Mouse (Mus musculus) lung, adult 2 months (tissue): ENCODE measurements around the gene Lrig2. TPM values are rescaled to one million over a fixed set of nuclear protein-coding genes. Genes with fewer than 3 reads are reported as not detected.

Experiments used
- DNase-seq: peaks from one replicate; pipeline ENCODE4 v3.0.0; 2022
- H3K4me1 ChIP-seq: fragments of 200-500 bp; 2 replicates; pipeline ENCODE4 v1.6.1; 2011; ENCODE audit warnings: low read length; ENCODE audit not compliant: control insufficient read depth, insufficient read depth
- H3K4me3 ChIP-seq: fragments of 200-500 bp; replicated peaks from 2 replicates; pipeline ENCODE3; 2011; ENCODE audit warnings: low read depth, mild to moderate bottlenecking, control low read depth, low read length; ENCODE audit errors: extremely low read depth
- CTCF ChIP-seq: fragments of 200-500 bp; IDR thresholded peaks from 2 replicates; pipeline ENCODE4 v1.5.1; 2011; ENCODE audit warnings: mild to moderate bottlenecking, low read length, control low read depth; ENCODE audit not compliant: insufficient read depth
- POLR2A ChIP-seq: fragments of 200-500 bp; IDR thresholded peaks from 2 replicates; pipeline ENCODE4 v1.6.1; 2011; ENCODE audit warnings: low read depth, mild to moderate bottlenecking, control low read depth, low read length, borderline replicate concordance; ENCODE audit errors: extremely low read depth
- WGBS: fragments of 180-500 bp; shearing (Covaris S2); methylation state at CpG from one replicate; pipeline ENCODE4 v1.1.7; 2018; 5-methylcytosine and 5-hydroxymethylcytosine counted together
- polyA plus RNA-seq: library from polyadenylated mRNA; depleted of rRNA; stranded (reverse); fragments of >200 nt; gene quantifications from 2 replicates; pipeline ENCODE4 v1.2.3, GENCODE M21; 2012

Gene Lrig2
- polyA plus RNA-seq, 1 experiment, result 7.8 TPM

DNA sequence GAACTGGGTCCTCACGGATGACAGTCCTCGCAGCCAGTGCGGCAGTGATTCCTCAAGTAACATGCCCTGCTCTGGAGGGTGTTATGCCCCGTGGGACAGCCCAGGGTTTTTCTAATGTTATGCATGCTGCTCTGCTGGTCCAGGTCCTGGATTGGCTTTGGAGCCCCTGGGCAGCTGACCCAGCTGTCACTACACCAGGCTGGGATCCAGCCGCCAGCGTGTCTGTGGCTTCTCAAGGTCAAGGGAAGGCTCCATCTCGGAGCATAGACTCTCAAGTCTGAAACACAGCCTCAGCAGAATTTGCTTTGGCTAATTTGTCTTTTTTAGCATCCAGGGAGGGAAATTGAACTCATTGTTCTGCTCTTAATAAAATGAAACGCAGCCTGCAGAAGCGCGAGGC, 121.6 kb downstream of the Lrig2 start:
- Histone ChIP-seq H3K4me3 (no peak overlapping the region), H3K4me1 (no peaks in the 10 kb centered on the region)
- TF ChIP-seq CTCF, result no peak
- no peak for TF ChIP-seq POLR2A
- no peak for DNase-seq
- WGBS, result 63% methylated on average over 10 of the region's 10 CpGs

DNA sequence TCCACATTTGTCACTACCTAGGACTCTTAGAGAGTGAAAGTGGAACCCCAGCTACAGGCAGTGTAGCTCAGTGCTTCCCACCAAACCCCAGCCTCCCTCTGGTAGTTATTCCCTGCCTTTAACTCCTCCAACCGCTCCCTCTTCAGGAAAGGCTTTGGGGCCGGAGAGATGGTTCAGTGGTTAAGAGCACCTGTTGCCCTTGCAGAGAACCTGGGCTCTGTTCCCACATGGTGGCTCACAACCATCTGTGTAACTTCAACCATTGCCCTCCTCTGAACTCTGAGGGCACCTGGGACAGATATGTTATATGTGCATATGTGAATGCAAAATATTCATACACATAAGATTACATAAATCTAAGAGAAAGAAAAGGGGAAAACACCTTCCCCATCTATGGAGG, 122.3 kb downstream of the Lrig2 start:
- no peak for DNase-seq
- 85% methylated on average over 2 of the region's 2 CpGs for WGBS
- TF ChIP-seq POLR2A, result no peak
- no peak for TF ChIP-seq CTCF

DNA sequence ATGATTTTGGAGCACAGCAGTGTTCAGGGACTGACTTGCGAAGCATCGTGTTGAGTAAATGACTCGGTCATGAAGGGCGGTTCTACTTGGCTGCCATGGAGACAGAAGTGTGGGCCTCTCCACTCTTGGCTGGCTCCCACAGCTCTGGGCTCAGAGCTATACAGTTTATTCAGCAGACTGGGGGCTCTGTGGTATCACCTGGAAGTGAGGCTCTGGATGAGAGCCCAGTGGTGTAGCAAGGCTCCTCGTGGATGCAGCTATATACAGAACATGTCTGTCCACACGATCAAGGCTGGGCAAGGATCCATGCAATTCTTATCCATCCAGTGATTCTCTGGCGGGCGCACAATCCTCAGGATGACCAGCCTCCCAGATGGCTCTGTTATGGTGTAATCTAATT, 126.1 kb downstream of the Lrig2 start:
- Histone ChIP-seq H3K4me1 (no peaks in the 10 kb centered on the region), H3K4me3 (no peak overlapping the region)
- DNase-seq, result peak; percentile 64
- no peak for TF ChIP-seq CTCF
- no peak for TF ChIP-seq POLR2A
- 54% methylated on average over 8 of the region's 8 CpGs for WGBS

More for the DNA sequence above, 122.3 kb downstream of the Lrig2 start:
- H3K4me3 ChIP-seq, result no peak overlapping the region
- H3K4me1 ChIP-seq, result no peaks in the 10 kb centered on the region

DNA sequence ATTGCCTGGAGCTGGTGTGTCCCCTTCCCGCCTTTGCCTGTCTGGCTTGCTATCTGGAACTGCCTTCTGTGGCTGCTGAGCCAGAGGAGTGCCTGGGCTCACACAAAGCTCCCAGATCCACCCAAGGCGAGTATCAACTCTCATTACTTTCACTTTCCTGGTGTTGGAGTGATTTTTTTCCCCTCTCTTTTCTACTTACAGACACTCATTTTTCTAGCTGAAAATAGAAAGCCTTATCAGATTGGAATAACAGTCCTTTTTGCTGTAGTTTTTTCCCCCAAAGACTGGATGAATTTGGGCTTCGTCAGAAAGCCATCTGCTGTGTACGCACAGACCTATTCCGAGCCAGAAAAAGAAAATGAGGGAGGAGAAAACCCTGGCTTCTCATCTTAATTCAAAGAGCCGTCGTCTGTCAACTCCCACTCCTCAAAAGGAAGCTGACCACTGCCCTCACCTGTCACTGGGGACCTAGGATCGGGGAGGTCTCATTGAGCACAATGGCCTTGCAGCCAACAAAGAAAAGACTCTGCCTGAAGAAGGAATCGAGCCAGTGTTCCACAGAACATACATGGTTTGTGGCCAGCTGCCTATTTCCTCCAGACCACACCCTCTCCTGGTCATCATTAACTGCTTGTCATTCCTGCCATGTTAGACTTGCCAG, 127.9 kb downstream of the Lrig2 start:
- Histone ChIP-seq H3K4me1 (no peaks in the 10 kb centered on the region), H3K4me3 (no peak overlapping the region)
- TF ChIP-seq CTCF, result no peak
- TF ChIP-seq POLR2A, result no peak
- WGBS, result 41% methylated on average over 9 of the region's 9 CpGs
- no peak for DNase-seq

DNA sequence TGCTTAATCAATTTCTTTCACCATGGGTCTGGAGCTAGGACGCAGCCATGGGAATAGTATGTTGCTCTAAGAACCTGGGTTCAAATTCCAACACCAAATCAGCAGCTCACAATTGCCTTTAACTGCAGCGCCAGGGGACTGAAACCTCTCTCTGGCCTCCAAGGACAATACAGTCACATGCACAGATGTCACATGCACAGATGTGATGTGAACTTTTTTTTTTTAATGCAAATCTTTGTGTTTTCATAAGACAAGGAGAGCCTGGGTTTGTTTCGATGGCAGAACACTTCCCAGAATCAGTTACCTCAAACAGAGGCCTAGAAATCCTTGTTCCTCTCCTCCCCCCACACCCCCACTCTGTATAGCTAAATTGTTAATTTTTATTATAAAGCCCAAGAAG, 133.5 kb downstream of the Lrig2 start:
- WGBS, result 94% methylated on average over 3 of the region's 3 CpGs
- no peak for TF ChIP-seq POLR2A
- TF ChIP-seq CTCF, result no peak
- H3K4me3 ChIP-seq, result no peak overlapping the region

DNA sequence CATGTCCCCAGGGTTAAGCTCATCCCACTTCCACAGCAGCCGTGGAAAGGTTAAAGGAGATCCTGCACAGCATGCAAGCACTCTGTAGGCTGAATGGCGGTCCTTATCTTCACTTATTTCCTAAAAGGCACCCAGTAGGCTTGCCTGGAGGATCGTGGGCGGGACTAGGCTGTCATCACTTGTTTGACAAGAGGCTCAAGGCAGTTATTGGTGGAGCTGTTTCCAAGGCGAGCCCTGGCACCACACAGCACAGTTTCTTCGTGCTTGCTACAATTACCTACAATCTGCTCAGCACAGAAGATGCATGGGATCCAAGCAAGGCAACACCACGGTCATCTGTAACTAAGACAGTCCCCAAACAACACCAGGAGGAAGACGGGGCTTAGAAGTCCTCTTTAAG, 137.8 kb downstream of the Lrig2 start:
- WGBS, result 66% methylated on average over 8 of the region's 8 CpGs
- DNase-seq, result no peak
- TF ChIP-seq POLR2A (no peak), CTCF (no peak)
- Histone ChIP-seq H3K4me3 (no peak overlapping the region), H3K4me1 (peaks cover 3% of the 10 kb centered on the region; the same call in 1 of the 2 replicates)

More for the DNA sequence above, 133.5 kb downstream of the Lrig2 start:
- no peak for DNase-seq
- no peaks in the 10 kb centered on the region for H3K4me1 ChIP-seq

DNA sequence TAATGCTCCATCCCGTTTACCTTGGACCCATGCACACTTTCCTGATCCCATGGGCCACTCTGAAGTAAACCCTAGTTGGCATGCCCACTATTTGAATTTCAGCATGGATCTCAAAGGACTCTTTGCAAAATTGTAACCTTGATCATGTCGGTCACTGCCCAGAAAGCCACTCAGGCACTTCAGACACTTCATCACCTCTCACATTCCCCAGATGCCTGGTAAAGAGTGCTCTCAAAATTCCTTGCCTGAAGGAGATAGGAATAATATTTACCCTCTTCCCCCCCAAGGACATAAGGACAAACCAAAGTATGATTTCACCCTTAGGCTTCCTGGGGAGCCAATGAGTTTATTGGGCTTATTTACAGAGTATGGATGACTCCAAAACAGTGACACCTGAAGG, 139.3 kb downstream of the Lrig2 start:
- H3K4me3 ChIP-seq, result no peak overlapping the region
- TF ChIP-seq POLR2A, result no peak
- TF ChIP-seq CTCF, result no peak
- peaks cover 3% of the 10 kb centered on the region; the same call in 1 of the 2 replicates for H3K4me1 ChIP-seq
- DNase-seq, result peak; percentile 58
- WGBS, result 60% methylated on average over 2 of the region's 2 CpGs

DNA sequence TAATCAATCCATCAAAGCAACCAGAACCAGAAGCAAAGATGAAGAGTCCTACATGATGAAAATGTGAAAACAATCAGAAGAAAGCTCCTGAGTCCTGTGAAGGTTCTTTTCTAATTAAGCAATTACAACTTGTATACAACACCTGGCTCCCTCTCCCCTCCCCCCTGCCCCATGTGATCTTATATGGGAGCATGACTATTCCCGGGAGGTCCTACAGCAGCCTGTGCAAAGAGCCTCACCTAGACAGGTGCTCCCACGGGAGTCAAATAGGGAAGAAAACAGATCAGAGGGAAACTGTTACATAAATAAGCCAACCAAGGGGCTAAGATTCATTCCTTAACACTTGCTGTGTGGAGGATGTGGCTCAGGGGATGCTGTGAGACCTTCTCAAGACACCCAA, 143.8 kb downstream of the Lrig2 start:
- TF ChIP-seq POLR2A (no peak), CTCF (no peak)
- no peak for DNase-seq
- Histone ChIP-seq H3K4me3 (no peak overlapping the region), H3K4me1 (peaks cover 3% of the 10 kb centered on the region; the same call in 1 of the 2 replicates)
- 84% methylated on average over 2 of the region's 2 CpGs for WGBS

DNA sequence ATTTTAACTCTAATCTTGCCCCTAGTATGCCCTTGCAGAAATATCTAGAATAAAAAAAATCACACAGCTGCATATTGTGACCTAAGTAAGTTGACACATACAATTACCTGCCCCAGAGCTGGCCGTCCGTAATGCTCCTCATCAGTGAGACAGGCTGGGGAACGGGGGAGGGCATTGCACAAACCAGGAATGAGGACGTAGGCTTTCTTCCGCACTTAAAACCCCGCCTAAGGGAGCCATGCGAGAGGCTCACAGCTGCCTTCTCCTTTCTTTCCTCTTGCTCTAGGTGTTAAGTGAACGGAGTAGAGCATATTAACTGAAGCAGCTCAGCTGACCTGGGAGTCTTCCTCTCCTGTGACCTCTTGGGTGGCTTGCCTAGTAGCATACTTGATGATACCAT, 149.9 kb downstream of the Lrig2 start:
- 81% methylated on average over 8 of the region's 8 CpGs for WGBS
- Histone ChIP-seq H3K4me3 (no peak overlapping the region), H3K4me1 (peaks cover 4% of the 10 kb centered on the region; the same call in 1 of the 2 replicates)
- DNase-seq, result peak; percentile 42
- no peak for TF ChIP-seq POLR2A
- no peak for TF ChIP-seq CTCF

DNA sequence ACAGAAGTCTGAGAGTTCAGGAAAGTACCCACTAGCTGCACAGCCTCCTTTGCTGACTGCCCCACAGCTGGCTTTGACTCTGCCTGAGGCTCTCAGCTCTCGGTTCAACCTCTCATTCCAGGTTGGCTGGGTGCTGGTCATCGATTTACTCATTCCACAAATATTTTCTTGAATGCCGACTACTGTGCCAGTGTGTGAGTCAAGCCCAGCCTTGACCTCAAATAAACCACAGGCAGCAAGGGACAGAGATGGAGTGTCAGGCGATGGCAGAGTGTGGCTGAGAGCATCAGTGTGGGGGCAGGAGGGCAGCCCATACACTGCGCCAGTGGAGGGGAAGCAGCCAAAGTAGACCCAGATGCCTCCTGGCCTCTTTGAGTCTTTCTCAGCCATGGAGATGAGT, 151.4 kb downstream of the Lrig2 start:
- 44% methylated on average over 5 of the region's 5 CpGs for WGBS
- peak; percentile 55 for DNase-seq
- no peak for TF ChIP-seq CTCF
- peak; percentile 32; the same call in 1 of the 2 replicates for TF ChIP-seq POLR2A
- peaks cover 4% of the 10 kb centered on the region; the same call in 1 of the 2 replicates for H3K4me1 ChIP-seq
- H3K4me3 ChIP-seq, result no peak overlapping the region
